Mouse (Mus musculus): ENCODE measurements around the gene Coa6.
"Not testable (repeated sequence)": the region's sequence is repeated elsewhere in the genome, so short reads cannot be mapped to it uniquely, and the experiment has no call there.

The Coa6 gene

GRCm38 (mm10) chr8:126422174-126422919, at the start of gene Coa6:
Coa6 (plus strand) TSS chr8:126422515.
- peak; percentile 95 for DNase-seq (ENCODE audit: low spot score)

GRCm38 (mm10) chr8:126379580-126379979, 42.7 kb upstream of the Coa6 start:
- DNase-seq (ENCODE audit: low spot score): no peak

GRCm38 (mm10) chr8:126380141-126380540, 42.2 kb upstream of the Coa6 start:
- DNase-seq (ENCODE audit: low spot score): no peak

GRCm38 (mm10) chr8:126381299-126381698, 41.0 kb upstream of the Coa6 start:
- DNase-seq (ENCODE audit: low spot score): no peak

GRCm38 (mm10) chr8:126382216-126382615, 40.1 kb upstream of the Coa6 start:
- DNase-seq (ENCODE audit: low spot score): peak; percentile 18

GRCm38 (mm10) chr8:126382749-126383148, 39.6 kb upstream of the Coa6 start:
- DNase-seq (ENCODE audit: low spot score): no peak

- DNase-seq (ENCODE audit: low spot score): no peak
Observed at GRCm38 (mm10) chr8:126387566-126387965, 34.7 kb upstream of the Coa6 start.

GRCm38 (mm10) chr8:126391541-126391940, 30.8 kb upstream of the Coa6 start:
- no peak for DNase-seq (ENCODE audit: low spot score)

- DNase-seq (ENCODE audit: low spot score): no peak
Observed at GRCm38 (mm10) chr8:126395386-126395785, 26.9 kb upstream of the Coa6 start.

- DNase-seq (ENCODE audit: low spot score): no peak
Observed at GRCm38 (mm10) chr8:126395917-126396316, 26.4 kb upstream of the Coa6 start.

GRCm38 (mm10) chr8:126398349-126398748, 24.0 kb upstream of the Coa6 start:
- DNase-seq (ENCODE audit: low spot score): no peak

- DNase-seq (ENCODE audit: low spot score): not testable (repeated sequence)
Observed at GRCm38 (mm10) chr8:126404550-126404949, 17.8 kb upstream of the Coa6 start.

- no peak for DNase-seq (ENCODE audit: low spot score)
Observed at GRCm38 (mm10) chr8:126405030-126405429, 17.3 kb upstream of the Coa6 start.

- DNase-seq (ENCODE audit: low spot score): no peak
Observed at GRCm38 (mm10) chr8:126420834-126421233, 1.5 kb upstream of the Coa6 start.

- DNase-seq (ENCODE audit: low spot score): no peak
Observed at GRCm38 (mm10) chr8:126422920-126423300, 595 bp downstream of the Coa6 start.

GRCm38 (mm10) chr8:126424163-126424562, 1.8 kb downstream of the Coa6 start:
- peak; percentile 22 for DNase-seq (ENCODE audit: low spot score)

GRCm38 (mm10) chr8:126424946-126425345, 2.6 kb downstream of the Coa6 start:
- no peak for DNase-seq (ENCODE audit: low spot score)

- DNase-seq (ENCODE audit: low spot score): no peak
Observed at GRCm38 (mm10) chr8:126429635-126430034, 7.3 kb downstream of the Coa6 start.

- no peak for DNase-seq (ENCODE audit: low spot score)
Observed at GRCm38 (mm10) chr8:126433827-126434226, 11.5 kb downstream of the Coa6 start.

- DNase-seq (ENCODE audit: low spot score): no peak
Observed at GRCm38 (mm10) chr8:126438937-126439336, 16.6 kb downstream of the Coa6 start.

- DNase-seq (ENCODE audit: low spot score): no peak
Observed at GRCm38 (mm10) chr8:126451158-126451557, 28.8 kb downstream of the Coa6 start.

- DNase-seq (ENCODE audit: low spot score): no peak
Observed at GRCm38 (mm10) chr8:126455383-126455782, 33.1 kb downstream of the Coa6 start.

GRCm38 (mm10) chr8:126460274-126460673, 38.0 kb downstream of the Coa6 start:
- no peak for DNase-seq (ENCODE audit: low spot score)

GRCm38 (mm10) chr8:126461735-126462134, 39.4 kb downstream of the Coa6 start:
- no peak for DNase-seq (ENCODE audit: low spot score)

Measured in yolk sac, embryonic 10.5 days (tissue).